Mouse (Mus musculus) heart, embryonic 11.5 days (tissue): ENCODE data around the gene 2300003K06Rik. TPM values are rescaled to one million over a fixed set of nuclear protein-coding genes. Genes with fewer than 3 reads are reported as not detected.
"Not testable (repeated sequence)": the region's sequence is repeated elsewhere in the genome, so short reads cannot be mapped to it uniquely, and the experiment has no call there.

Experiments used
- ATAC-seq: fragments of 200-750 bp; cut with Nextera tagmentation; replicated peaks from 2 replicates; pipeline ENCODE4 v1.8.0; 2017; ENCODE audit warnings: moderate library complexity; ENCODE audit not compliant: insufficient number of reproducible peaks, low FRiP score, low TSS enrichment
- H3K27ac ChIP-seq: fragments of 300-500 bp; sonication (generic); 2 replicates; pipeline ENCODE4 v1.5.1; 2014; ENCODE audit warnings: mild to moderate bottlenecking, low read depth, low read length
- H3K27me3 ChIP-seq: fragments of 300-500 bp; sonication (generic); 2 replicates; pipeline ENCODE4 v1.6.1; 2014; ENCODE audit warnings: mild to moderate bottlenecking, low read length, mixed read lengths; ENCODE audit not compliant: control insufficient read depth, insufficient read depth
- H3K36me3 ChIP-seq: fragments of 300-500 bp; sonication (generic); 2 replicates; pipeline ENCODE4 v1.6.1; 2014; ENCODE audit warnings: mild to moderate bottlenecking, low read length, moderate library complexity, mixed read lengths; ENCODE audit not compliant: control insufficient read depth, insufficient read depth
- H3K4me1 ChIP-seq: fragments of 300-500 bp; sonication (generic); 2 replicates; pipeline ENCODE4 v1.6.1; 2014; ENCODE audit warnings: low read length; ENCODE audit not compliant: control insufficient read depth, insufficient read depth
- H3K4me2 ChIP-seq: fragments of 300-500 bp; sonication (generic); 2 replicates; pipeline ENCODE4 v1.6.1; 2014; ENCODE audit warnings: mild to moderate bottlenecking, moderate library complexity
- H3K4me3 ChIP-seq: fragments of 300-500 bp; sonication (generic); 2 replicates; pipeline ENCODE4 v1.5.1; 2014; ENCODE audit warnings: low read depth, low read length
- H3K9ac ChIP-seq: fragments of 300-500 bp; sonication (generic); 2 replicates; pipeline ENCODE4 v1.6.1; 2014; ENCODE audit warnings: mild to moderate bottlenecking, low read depth, low read length, moderate library complexity
- H3K9me3 ChIP-seq: fragments of 300-500 bp; sonication (generic); replicated peaks from 2 replicates; pipeline ENCODE4 v1.6.1; 2016; ENCODE audit warnings: low read length; ENCODE audit not compliant: control insufficient read depth
- WGBS: fragments of 180-500 bp; shearing (Covaris S2); extraction: QIAGEN DNeasy Blood & Tissue Kit; methylation state at CpG from one replicate; pipeline ENCODE4 v1.1.7; 2014; ENCODE audit not compliant: insufficient replicate concordance; 5-methylcytosine and 5-hydroxymethylcytosine counted together
- polyA plus RNA-seq: library from polyadenylated mRNA; unstranded; fragments of >200 nt; fragmentation: Nextera tagmentation; extraction: Ambion mirVana; gene quantifications from 2 replicates; pipeline ENCODE4 v1.2.1, GENCODE M21; 2014

The 2300003K06Rik gene
- polyA plus RNA-seq, 1 experiment from 2014 or later: not detected

DNA sequence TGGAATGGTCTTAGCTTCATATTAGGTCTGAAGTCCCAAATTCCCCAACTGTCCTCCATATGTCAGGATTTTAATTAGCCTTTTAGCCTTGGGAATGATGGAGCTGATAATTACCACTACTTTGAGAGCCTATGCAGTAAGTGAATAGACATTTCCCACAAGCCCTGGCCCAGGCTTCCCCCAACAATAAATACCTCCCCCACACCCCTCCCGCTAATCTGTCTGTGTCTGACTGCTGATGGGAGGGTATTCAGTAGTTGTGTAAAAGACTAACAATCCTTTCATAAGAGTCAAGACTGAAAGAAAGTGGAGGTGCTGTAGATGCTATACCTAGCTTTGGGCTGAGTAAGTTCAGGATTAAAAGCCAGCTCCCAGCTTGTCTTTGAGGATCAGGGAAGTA is 4.3 kb upstream of the 2300003K06Rik start:
- Histone ChIP-seq H3K27me3 (no peaks in the 10 kb centered on the region), H3K9me3 (no peaks in the 10 kb centered on the region), H3K4me3 (no peak overlapping the region), H3K36me3 (no peaks in the 10 kb centered on the region), H3K9ac (no peak overlapping the region), H3K27ac (no peak overlapping the region), H3K4me1 (no peaks in the 10 kb centered on the region), H3K4me2 (no peak overlapping the region)
- ATAC-seq: no peak
- 67% methylated on average over 1 of the region's 1 CpGs for WGBS

DNA sequence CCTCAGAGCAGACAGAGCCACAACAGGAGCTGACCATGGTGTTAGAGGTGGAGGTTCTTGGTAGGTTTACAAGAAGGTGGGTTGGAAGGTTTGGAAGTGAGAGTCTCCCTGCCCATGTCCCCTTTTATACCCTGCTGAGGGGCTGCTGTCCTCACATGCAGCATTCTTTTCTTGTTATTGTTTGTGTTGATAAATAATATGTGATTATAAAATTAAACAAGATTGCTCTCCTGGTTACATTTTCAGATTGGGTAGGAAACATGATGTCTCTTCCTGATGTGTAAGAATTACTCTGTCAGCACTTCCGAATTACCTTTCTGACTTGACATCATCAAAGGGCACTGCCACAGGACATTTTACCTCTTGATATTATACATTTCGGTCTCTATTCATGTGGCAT is 22.3 kb downstream of the 2300003K06Rik start, which contains the start of gene Gm11564:
Gene Gm11564, minus strand, starts transcription at position 101 of the 400 bp plus-strand sequence.
- not testable (repeated sequence) for H3K4me1 ChIP-seq, ATAC-seq, H3K9me3 ChIP-seq, H3K36me3 ChIP-seq, H3K4me3 ChIP-seq, H3K27ac ChIP-seq, H3K27me3 ChIP-seq, H3K9ac ChIP-seq, H3K4me2 ChIP-seq
- WGBS: 81% methylated on average over 2 of the region's 2 CpGs

- not testable (repeated sequence) for H3K4me3 ChIP-seq, ATAC-seq, H3K27me3 ChIP-seq, H3K27ac ChIP-seq, H3K4me2 ChIP-seq, H3K4me1 ChIP-seq, H3K9me3 ChIP-seq, H3K9ac ChIP-seq, H3K36me3 ChIP-seq
These were observed 28.1 kb downstream of the 2300003K06Rik start, which contains the start of gene Krtap4-13 for GRCm38 (mm10) chr11:99809792-99810191. Krtap4-13 (minus strand) TSS chr11:99809892.

DNA sequence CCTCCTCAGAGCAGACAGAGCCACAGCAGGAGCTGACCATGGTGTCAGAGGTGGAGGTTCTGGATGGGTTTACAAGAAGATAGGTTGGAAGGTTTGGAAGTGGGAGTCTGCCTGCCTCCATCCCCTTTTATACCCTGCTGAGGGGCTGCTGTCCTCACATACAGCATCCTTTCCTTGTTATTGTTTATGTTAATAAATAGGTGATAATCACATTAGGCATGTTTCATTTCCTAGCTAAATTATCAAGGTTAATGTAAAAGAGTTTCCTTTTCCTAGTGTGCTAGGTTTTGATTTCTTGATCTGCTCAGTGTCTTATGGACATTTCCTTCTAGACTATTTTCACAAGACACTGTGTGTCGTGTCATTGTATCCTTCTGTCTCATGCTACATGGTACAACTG is 33.5 kb downstream of the 2300003K06Rik start, which contains the start of gene Gm11554:
Gene Gm11554, minus strand, starts transcription at position 101 of the 400 bp plus-strand sequence.
- not testable (repeated sequence) for H3K9me3 ChIP-seq, H3K4me3 ChIP-seq, H3K27ac ChIP-seq, H3K27me3 ChIP-seq, H3K9ac ChIP-seq, ATAC-seq, H3K4me1 ChIP-seq, H3K4me2 ChIP-seq, H3K36me3 ChIP-seq
- WGBS: no CpG with 5 or more reads among the region's 1 CpGs

DNA sequence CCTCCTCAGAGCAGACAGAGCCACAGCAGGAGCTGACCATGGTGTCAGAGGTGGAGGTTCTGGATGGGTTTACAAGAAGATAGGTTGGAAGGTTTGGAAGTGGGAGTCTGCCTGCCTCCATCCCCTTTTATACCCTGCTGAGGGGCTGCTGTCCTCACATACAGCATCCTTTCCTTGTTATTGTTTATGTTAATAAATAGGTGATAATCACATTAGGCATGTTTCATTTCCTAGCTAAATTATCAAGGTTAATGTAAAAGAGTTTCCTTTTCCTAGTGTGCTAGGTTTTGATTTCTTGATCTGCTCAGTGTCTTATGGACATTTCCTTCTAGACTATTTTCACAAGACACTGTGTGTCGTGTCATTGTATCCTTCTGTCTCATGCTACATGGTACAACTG is 39.0 kb downstream of the 2300003K06Rik start, which contains the start of gene Gm11569:
Gene Gm11569, minus strand, starts transcription at position 101 of the 400 bp plus-strand sequence.
- H3K27me3 ChIP-seq, H3K27ac ChIP-seq, H3K9me3 ChIP-seq, H3K9ac ChIP-seq, H3K4me2 ChIP-seq, H3K36me3 ChIP-seq, H3K4me3 ChIP-seq, ATAC-seq, H3K4me1 ChIP-seq: not testable (repeated sequence)
- no CpG with 5 or more reads among the region's 1 CpGs for WGBS

DNA sequence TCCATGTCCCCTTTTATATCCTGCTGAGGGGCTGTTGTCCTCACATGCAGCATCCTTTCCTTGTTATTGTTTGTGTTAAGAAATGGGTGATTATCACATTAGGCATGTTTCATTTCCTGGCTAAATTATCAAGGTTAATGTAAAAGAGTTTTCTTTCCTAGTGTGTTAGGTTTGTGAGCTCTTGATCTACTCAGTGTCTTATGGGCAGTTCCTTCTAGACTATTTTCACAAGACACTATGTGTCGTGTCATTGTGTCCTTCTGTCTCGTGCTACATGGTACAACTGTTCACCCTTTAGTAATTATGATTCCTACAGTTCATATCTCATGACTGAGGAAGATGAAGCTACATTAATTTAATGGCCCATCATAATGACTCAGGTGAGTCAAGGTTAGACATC is 44.5 kb downstream of the 2300003K06Rik start, which contains the start of gene Gm11596:
Gene Gm11596, minus strand, starts transcription at position 101 of the 400 bp plus-strand sequence.
- ATAC-seq: no peak
- Histone ChIP-seq H3K27me3 (no peaks in the 10 kb centered on the region), H3K4me2 (no peak within 1 kb of the TSS), H3K36me3 (no peaks in the 10 kb centered on the region), H3K4me3 (no peak within 1 kb of the TSS), H3K9ac (no peak within 1 kb of the TSS), H3K9me3 (no peaks in the 10 kb centered on the region), H3K4me1 (no peaks in the 10 kb centered on the region), H3K27ac (no peak within 1 kb of the TSS)
- 72% methylated on average over 2 of the region's 2 CpGs for WGBS

Other genes starting within 250 kb of the 2300003K06Rik start
- not detected in 2 replicates for gene Krtap1-3, start 246.7 kb downstream of the 2300003K06Rik start, polyA plus RNA-seq
- gene Krtap9-3, start 240.0 kb downstream of the 2300003K06Rik start, polyA plus RNA-seq: not detected in 2 replicates
- gene Gm11938, start 234.8 kb downstream of the 2300003K06Rik start, polyA plus RNA-seq: not detected in 2 replicates
- not detected in 2 replicates for gene Gm11937, start 227.9 kb downstream of the 2300003K06Rik start, polyA plus RNA-seq
- gene Krtap2-4, start 223.2 kb downstream of the 2300003K06Rik start, polyA plus RNA-seq: not detected in 2 replicates
- not detected in 2 replicates for gene Gm11562, start 217.6 kb downstream of the 2300003K06Rik start, polyA plus RNA-seq
- not detected in 2 replicates for gene Krtap4-1, start 209.8 kb downstream of the 2300003K06Rik start, polyA plus RNA-seq
- gene Krtap4-2, start 203.0 kb downstream of the 2300003K06Rik start, polyA plus RNA-seq: not detected in 2 replicates
- gene Krtap4-7, start 194.0 kb downstream of the 2300003K06Rik start, polyA plus RNA-seq: not detected in 2 replicates
- not detected in 2 replicates for gene Gm11555, start 187.8 kb downstream of the 2300003K06Rik start, polyA plus RNA-seq
- not detected in 2 replicates for gene Gm11563, start 179.1 kb downstream of the 2300003K06Rik start, polyA plus RNA-seq
- not detected in 2 replicates for gene Krtap4-6, start 172.1 kb downstream of the 2300003K06Rik start, polyA plus RNA-seq
- gene Gm14190, start 147.3 kb downstream of the 2300003K06Rik start, polyA plus RNA-seq: not detected in 2 replicates
- not detected in 2 replicates for gene Gm14180, start 103.8 kb downstream of the 2300003K06Rik start, polyA plus RNA-seq
- not detected in 2 replicates for gene Gm11595, start 65.2 kb downstream of the 2300003K06Rik start, polyA plus RNA-seq
- not detected in 2 replicates for gene Krtap4-8, start 57.4 kb downstream of the 2300003K06Rik start, polyA plus RNA-seq
- gene Krtap4-9, start 52.9 kb downstream of the 2300003K06Rik start, polyA plus RNA-seq: not detected in 2 replicates
- gene Gm11596, start 44.6 kb downstream of the 2300003K06Rik start, polyA plus RNA-seq: not detected in 2 replicates
- gene Gm11569, start 39.1 kb downstream of the 2300003K06Rik start, polyA plus RNA-seq: not detected in 2 replicates
- not detected in 2 replicates for gene Gm11554, start 33.6 kb downstream of the 2300003K06Rik start, polyA plus RNA-seq
- gene Krtap4-13, start 28.2 kb downstream of the 2300003K06Rik start, polyA plus RNA-seq: not detected in 2 replicates
- not detected in 2 replicates for gene Gm11564, start 22.4 kb downstream of the 2300003K06Rik start, polyA plus RNA-seq
- not detected in 2 replicates for gene Krtap4-16, start 13.5 kb upstream of the 2300003K06Rik start, polyA plus RNA-seq
- gene Gm11568, start 19.9 kb upstream of the 2300003K06Rik start, polyA plus RNA-seq: not detected in 2 replicates
- not detected in 2 replicates for gene Gm11559, start 26.4 kb upstream of the 2300003K06Rik start, polyA plus RNA-seq
- gene Krtap9-1, start 35.3 kb upstream of the 2300003K06Rik start, polyA plus RNA-seq: not detected in 2 replicates
- gene Gm11567, start 41.1 kb upstream of the 2300003K06Rik start, polyA plus RNA-seq: not detected in 2 replicates
- not detected in 2 replicates for gene Krtap31-1, start 69.9 kb upstream of the 2300003K06Rik start, polyA plus RNA-seq
- not detected in 2 replicates for gene Gm11565, start 76.7 kb upstream of the 2300003K06Rik start, polyA plus RNA-seq
- gene Krtap31-2, start 98.2 kb upstream of the 2300003K06Rik start, polyA plus RNA-seq: not detected in 2 replicates
- not detected in 2 replicates for gene Krtap9-5, start 110.4 kb upstream of the 2300003K06Rik start, polyA plus RNA-seq
- not detected in 2 replicates for gene Krtap29-1, start 141.0 kb upstream of the 2300003K06Rik start, polyA plus RNA-seq
- gene Krtap16-1, start 148.5 kb upstream of the 2300003K06Rik start, polyA plus RNA-seq: not detected in 2 replicates
- gene Krtap17-1, start 155.9 kb upstream of the 2300003K06Rik start, polyA plus RNA-seq: not detected in 2 replicates
- not detected in 2 replicates for gene Krt33a, start 178.1 kb upstream of the 2300003K06Rik start, polyA plus RNA-seq
- gene Krt33b, start 191.8 kb upstream of the 2300003K06Rik start, polyA plus RNA-seq: not detected in 2 replicates
- gene Krt34, start 203.5 kb upstream of the 2300003K06Rik start, polyA plus RNA-seq: not detected in 2 replicates
- not detected in 2 replicates for gene Krt31, start 212.5 kb upstream of the 2300003K06Rik start, polyA plus RNA-seq